Mouse (Mus musculus) limb, embryonic 10.5 days (tissue): ENCODE data around the gene Cdc42bpb. TPM values are rescaled to one million over a fixed set of nuclear protein-coding genes. Genes with fewer than 3 reads are reported as not detected.

Experiments
- DNase-seq: peaks from one replicate; pipeline ENCODE4 v3.0.0-alpha.2; 2017; ENCODE audit warnings: low spot score
- H3K27ac ChIP-seq: fragments of 300-500 bp; sonication (generic); 2 replicates; pipeline ENCODE4 v1.5.1; 2016; ENCODE audit warnings: mild to moderate bottlenecking
- H3K27me3 ChIP-seq: fragments of 300-500 bp; sonication (generic); 2 replicates; pipeline ENCODE4 v1.6.1; 2016; ENCODE audit warnings: low read depth, mild to moderate bottlenecking; ENCODE audit not compliant: poor library complexity, severe bottlenecking
- H3K36me3 ChIP-seq: fragments of 300-500 bp; sonication (generic); 2 replicates; pipeline ENCODE4 v1.6.1; 2016; ENCODE audit warnings: mild to moderate bottlenecking, moderate library complexity
- H3K4me1 ChIP-seq: fragments of 300-500 bp; sonication (generic); 2 replicates; pipeline ENCODE4 v1.6.1; 2016
- H3K4me3 ChIP-seq: fragments of 300-500 bp; sonication (generic); 2 replicates; pipeline ENCODE4 v1.5.1; 2016; ENCODE audit warnings: mild to moderate bottlenecking, moderate library complexity
- H3K9me3 ChIP-seq: fragments of 300-500 bp; sonication (generic); replicated peaks from 2 replicates; pipeline ENCODE4 v1.6.1; 2016; ENCODE audit warnings: mild to moderate bottlenecking
- WGBS: fragments of 180-500 bp; shearing (Covaris S2); methylation state at CpG from one replicate; pipeline ENCODE4 v1.1.7; 2016; 5-methylcytosine and 5-hydroxymethylcytosine counted together
- polyA plus RNA-seq: library from polyadenylated mRNA; unstranded; fragments of >200 nt; fragmentation: Nextera tagmentation; extraction: Ambion mirVana; gene quantifications from 2 replicates; pipeline ENCODE4 v1.2.1, GENCODE M21; 2016

Cdc42bpb gene
- polyA plus RNA-seq, 1 experiment from 2014 or later, result 32.0 TPM

DNA sequence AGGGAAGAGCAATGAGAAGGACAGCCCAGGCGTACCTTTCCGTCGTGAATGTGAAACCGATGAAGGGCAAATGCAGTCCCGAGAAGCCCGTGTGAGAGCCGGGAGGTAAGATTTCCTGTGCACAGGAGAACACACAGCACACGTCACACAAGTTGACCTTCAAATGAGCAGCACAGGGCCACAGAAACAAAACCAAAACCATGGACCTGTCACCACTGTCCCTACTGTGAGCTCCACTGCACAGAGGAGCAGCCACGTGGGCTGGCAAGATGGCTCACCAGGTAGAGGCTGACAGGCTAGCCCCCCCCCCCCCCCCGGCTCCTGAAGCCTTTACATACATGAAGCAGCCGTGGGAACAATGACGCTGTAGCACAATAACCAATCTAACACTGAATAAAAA lies 52.6 kb downstream of the Cdc42bpb start:
- Histone ChIP-seq H3K4me1 (no peaks in the 10 kb centered on the region), H3K27ac (no peak overlapping the region), H3K9me3 (no peaks in the 10 kb centered on the region), H3K4me3 (no peak overlapping the region), H3K27me3 (no peaks in the 10 kb centered on the region), H3K36me3 (peaks cover 100% of the 10 kb centered on the region)
- no peak for DNase-seq
- WGBS, result 95% methylated on average over 12 of the region's 12 CpGs

DNA sequence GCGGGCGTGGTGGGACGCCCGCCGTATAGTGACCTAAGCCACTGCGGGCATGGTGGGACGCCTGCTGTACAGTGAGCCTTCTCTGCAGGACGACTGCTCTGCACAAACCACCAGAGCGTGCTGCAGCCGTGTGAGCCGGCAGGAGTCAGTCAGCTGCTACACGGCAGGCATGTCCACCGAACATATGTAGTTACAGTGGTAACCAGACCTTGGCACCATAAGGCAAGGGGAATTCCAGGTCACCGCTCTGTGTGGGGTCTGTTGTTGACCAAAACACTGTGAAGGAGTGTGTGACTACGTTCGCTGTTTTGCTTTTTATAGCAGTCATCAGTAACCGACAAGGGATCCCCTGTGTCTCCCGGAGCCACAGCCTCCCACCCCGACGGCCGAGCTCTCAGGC lies 53.0 kb downstream of the Cdc42bpb start:
- H3K36me3 ChIP-seq, result peaks cover 100% of the 10 kb centered on the region

DNA sequence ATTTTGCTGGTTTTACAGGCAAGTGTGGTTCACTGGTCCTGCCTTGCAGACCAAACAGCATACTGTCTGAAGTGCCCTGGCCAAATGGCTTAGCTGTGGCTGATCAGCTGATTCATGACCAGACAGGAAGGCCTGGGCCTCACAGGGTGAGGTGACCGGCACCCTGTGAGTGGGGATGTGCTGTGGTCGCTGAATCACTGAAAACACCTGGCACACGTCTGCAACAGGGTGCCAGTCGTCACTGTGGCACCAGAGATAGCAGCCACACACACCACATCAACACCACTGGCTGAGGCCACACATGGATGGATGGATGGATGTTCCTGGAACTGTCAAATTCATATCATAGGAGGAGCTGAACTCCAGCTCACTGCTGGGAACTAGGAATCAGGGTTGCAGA lies 54.1 kb downstream of the Cdc42bpb start:
- no peaks in the 10 kb centered on the region for H3K27me3 ChIP-seq
- 0 out of 2 replicates have a peak overlapping the region, but pooled peaks have one; percentile 3 for H3K27ac ChIP-seq
- DNase-seq, result no peak
- WGBS, result 80% methylated on average over 4 of the region's 4 CpGs
- H3K4me1 ChIP-seq, result no peaks in the 10 kb centered on the region
- peaks cover 100% of the 10 kb centered on the region for H3K36me3 ChIP-seq
- H3K4me3 ChIP-seq, result no peak overlapping the region
- no peaks in the 10 kb centered on the region for H3K9me3 ChIP-seq

More for the DNA sequence above, 53.0 kb downstream of the Cdc42bpb start:
- no peaks in the 10 kb centered on the region for H3K4me1 ChIP-seq
- H3K4me3 ChIP-seq, result no peak overlapping the region
- DNase-seq, result no peak
- no peaks in the 10 kb centered on the region for H3K9me3 ChIP-seq
- 95% methylated on average over 21 of the region's 21 CpGs for WGBS
- H3K27ac ChIP-seq, result no peak overlapping the region
- H3K27me3 ChIP-seq, result no peaks in the 10 kb centered on the region

DNA sequence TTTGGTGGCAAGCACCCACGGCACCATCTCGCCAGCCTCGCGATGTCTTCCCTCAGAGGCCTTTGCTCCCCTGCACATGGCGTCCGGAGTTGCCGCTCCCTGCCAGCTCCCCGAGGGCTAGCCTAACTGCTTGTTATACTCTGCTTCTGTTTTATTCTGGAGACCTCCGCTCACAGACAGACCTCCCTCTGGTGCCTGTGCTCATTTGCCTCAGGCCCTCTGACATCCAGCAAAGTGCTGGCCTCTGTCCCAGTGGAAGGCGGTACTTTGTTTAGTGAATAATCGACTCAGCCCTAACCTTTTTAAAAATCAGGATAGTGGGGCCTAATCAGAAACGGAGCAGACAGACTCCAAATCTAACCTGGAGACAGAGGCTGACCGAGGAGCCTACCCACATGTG lies 55.7 kb downstream of the Cdc42bpb start:
- Histone ChIP-seq H3K4me3 (no peak overlapping the region), H3K9me3 (no peaks in the 10 kb centered on the region), H3K27ac (no peak overlapping the region), H3K36me3 (peaks cover 100% of the 10 kb centered on the region), H3K27me3 (no peaks in the 10 kb centered on the region), H3K4me1 (no peaks in the 10 kb centered on the region)
- 94% methylated on average over 13 of the region's 13 CpGs for WGBS
- no peak for DNase-seq

DNA sequence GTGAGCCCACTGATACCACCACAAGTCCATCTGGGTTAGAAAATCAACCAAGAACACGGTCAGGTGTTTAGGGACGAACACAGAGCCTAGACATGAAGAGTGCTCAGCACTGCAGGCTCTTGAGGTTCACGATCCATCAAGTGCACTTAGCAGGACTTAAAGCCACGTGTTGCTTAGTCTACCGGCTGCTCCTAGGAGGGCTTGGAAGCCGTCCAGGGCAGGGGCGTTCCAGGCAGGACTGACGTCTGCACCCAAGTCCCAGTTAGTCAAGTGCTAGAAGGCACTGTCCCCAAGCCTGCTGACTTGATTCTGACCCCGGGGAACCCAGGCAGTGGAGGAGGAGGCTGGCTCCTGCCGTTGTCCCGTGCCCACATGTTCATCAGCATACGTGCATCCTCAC lies 57.0 kb downstream of the Cdc42bpb start:
- Histone ChIP-seq H3K27me3 (no peaks in the 10 kb centered on the region), H3K9me3 (no peaks in the 10 kb centered on the region), H3K4me3 (no peak overlapping the region), H3K4me1 (no peaks in the 10 kb centered on the region), H3K36me3 (peaks cover 100% of the 10 kb centered on the region), H3K27ac (no peak overlapping the region)
- WGBS, result 94% methylated on average over 12 of the region's 12 CpGs
- no peak for DNase-seq

DNA sequence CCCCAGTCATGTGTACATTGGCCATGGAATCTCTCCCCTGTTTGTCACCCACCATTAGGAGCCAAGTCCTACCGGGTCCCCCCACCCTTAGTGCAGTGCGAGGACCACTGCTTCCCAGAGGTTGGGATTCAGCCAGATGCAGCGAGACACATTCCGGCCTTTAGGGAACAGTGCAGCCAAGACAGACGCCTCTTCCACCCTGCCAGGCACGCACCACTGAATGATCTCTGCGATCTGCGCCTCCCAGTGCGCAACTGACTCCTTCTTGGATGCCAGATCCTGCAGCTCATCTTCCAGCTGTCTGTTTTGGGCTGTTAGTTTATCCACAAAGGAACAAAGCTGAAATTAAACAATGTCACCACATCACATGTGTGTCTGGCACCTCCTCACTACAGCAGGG lies 59.8 kb downstream of the Cdc42bpb start:
- no peaks in the 10 kb centered on the region for H3K27me3 ChIP-seq
- no peaks in the 10 kb centered on the region for H3K9me3 ChIP-seq
- H3K27ac ChIP-seq, result no peak overlapping the region
- H3K36me3 ChIP-seq, result peaks cover 100% of the 10 kb centered on the region
- no peak for DNase-seq
- H3K4me1 ChIP-seq, result no peaks in the 10 kb centered on the region
- 97% methylated on average over 9 of the region's 9 CpGs for WGBS
- H3K4me3 ChIP-seq, result no peak overlapping the region

DNA sequence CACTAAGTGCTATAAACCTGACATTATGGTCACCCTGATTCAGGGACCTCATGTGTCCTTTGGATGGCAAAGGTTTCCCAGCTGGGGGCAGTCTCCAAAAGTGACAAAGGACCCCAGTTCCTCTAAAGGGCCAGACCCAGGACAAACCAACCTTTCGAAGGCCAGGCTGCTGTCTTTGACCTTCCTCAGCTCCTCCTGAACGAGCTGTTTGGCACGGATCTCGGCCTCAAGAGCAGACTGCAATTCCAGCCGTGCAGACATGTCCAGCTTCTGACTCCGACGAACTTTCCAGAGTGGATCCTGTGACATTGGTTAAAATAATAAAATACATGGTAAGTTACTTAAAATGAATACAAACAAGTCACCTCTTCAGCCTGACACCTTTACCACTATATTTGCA lies 63.2 kb downstream of the Cdc42bpb start:
- Histone ChIP-seq H3K4me1 (no peaks in the 10 kb centered on the region), H3K27me3 (no peaks in the 10 kb centered on the region), H3K36me3 (peaks cover 100% of the 10 kb centered on the region), H3K4me3 (no peak overlapping the region), H3K9me3 (no peaks in the 10 kb centered on the region), H3K27ac (no peak overlapping the region)
- 93% methylated on average over 7 of the region's 7 CpGs for WGBS
- no peak for DNase-seq

DNA sequence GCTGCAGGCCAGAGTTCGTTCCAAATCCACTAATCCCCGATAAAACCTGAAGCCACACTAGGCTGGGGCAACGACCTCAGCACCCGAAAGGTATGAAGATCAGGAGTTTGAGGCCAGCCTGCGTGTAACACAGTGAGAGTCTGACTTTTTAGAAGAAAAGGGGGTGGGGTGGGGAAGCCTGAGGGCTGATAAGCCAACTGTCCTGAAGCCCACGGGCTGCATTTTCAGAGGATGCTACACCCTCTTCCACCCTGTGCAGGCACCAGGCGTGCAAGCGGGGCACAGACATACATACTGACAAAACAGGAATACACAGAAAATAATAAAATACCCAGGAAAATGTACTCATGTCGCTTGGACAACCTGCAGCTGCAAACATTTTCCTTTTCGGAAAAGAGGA lies 65.7 kb downstream of the Cdc42bpb start:
- 94% methylated on average over 10 of the region's 10 CpGs for WGBS
- Histone ChIP-seq H3K27ac (no peak overlapping the region), H3K4me3 (no peak overlapping the region), H3K36me3 (peaks cover 97% of the 10 kb centered on the region), H3K4me1 (no peaks in the 10 kb centered on the region), H3K27me3 (no peaks in the 10 kb centered on the region), H3K9me3 (no peaks in the 10 kb centered on the region)
- DNase-seq, result no peak

DNA sequence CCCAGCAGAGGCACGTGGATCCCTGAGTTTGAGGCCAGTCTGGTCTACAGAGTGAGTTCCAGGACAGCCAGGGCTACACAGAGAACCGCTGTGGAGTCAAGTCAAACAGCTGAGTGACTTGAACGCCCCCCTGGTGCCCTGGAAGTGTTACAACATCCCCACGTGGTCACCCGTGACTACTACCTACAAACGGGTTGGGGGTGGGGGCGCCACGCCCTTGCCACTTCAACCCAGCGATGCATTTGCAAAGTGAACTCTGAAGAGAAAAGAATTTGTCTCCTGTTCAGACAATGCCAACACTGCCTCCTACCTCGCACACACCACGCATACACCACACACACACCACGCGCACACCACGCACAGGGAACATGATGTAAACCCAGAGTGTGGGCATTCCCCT lies 67.6 kb downstream of the Cdc42bpb start:
- H3K27ac ChIP-seq, result no peak overlapping the region
- H3K27me3 ChIP-seq, result no peaks in the 10 kb centered on the region
- 85% methylated on average over 14 of the region's 14 CpGs for WGBS
- peaks cover 97% of the 10 kb centered on the region for H3K36me3 ChIP-seq
- H3K9me3 ChIP-seq, result no peaks in the 10 kb centered on the region
- no peaks in the 10 kb centered on the region for H3K4me1 ChIP-seq
- DNase-seq, result no peak
- H3K4me3 ChIP-seq, result no peak overlapping the region

DNA sequence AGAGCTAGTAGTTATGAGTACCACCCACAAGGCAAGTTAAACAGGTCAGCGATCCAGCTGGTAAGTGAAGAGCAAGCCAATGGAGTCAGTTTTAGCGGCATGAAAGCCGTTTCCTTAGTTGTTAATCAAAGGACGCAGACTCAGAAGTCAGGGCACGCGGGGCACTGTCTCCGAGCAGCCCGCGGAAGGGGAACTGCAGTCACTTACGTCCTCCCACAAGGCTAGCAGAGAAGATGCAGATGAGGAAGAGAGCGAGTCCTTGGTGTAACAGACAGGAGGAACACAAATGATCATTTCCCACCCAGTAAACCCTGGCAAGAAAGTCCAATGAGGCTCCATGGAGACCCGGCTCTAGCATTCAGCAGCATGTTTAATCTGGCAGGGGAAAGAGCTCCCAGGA lies 68.3 kb downstream of the Cdc42bpb start:
- Histone ChIP-seq H3K4me3 (no peak overlapping the region), H3K27me3 (no peaks in the 10 kb centered on the region), H3K9me3 (no peaks in the 10 kb centered on the region), H3K4me1 (no peaks in the 10 kb centered on the region), H3K27ac (no peak overlapping the region), H3K36me3 (peaks cover 97% of the 10 kb centered on the region)
- WGBS, result 86% methylated on average over 12 of the region's 12 CpGs
- no peak for DNase-seq

DNA sequence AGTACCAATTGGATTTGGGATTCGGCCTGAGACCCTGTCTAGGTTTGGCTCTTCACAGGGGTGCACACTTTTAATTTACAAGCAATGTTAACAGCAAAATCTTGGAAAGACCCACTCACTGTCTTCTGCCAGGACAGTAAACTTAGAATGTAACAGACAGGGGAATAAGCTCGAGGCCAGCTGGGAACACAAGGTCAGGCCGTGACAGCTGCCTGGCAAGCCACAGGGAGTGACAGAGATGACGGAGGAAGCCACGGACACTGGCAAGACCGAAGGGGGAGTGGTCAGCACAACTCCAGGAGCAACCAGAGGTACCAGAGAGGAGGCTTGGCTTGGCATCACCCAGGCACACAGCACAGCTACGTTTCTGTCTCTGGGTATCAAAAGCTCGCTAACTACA lies 70.7 kb downstream of the Cdc42bpb start:
- no peak overlapping the region for H3K4me3 ChIP-seq
- H3K27ac ChIP-seq, result no peak overlapping the region
- WGBS, result 88% methylated on average over 8 of the region's 8 CpGs
- H3K36me3 ChIP-seq, result peaks cover 97% of the 10 kb centered on the region
- no peaks in the 10 kb centered on the region for H3K9me3 ChIP-seq
- DNase-seq, result no peak
- H3K4me1 ChIP-seq, result no peaks in the 10 kb centered on the region
- H3K27me3 ChIP-seq, result no peaks in the 10 kb centered on the region

DNA sequence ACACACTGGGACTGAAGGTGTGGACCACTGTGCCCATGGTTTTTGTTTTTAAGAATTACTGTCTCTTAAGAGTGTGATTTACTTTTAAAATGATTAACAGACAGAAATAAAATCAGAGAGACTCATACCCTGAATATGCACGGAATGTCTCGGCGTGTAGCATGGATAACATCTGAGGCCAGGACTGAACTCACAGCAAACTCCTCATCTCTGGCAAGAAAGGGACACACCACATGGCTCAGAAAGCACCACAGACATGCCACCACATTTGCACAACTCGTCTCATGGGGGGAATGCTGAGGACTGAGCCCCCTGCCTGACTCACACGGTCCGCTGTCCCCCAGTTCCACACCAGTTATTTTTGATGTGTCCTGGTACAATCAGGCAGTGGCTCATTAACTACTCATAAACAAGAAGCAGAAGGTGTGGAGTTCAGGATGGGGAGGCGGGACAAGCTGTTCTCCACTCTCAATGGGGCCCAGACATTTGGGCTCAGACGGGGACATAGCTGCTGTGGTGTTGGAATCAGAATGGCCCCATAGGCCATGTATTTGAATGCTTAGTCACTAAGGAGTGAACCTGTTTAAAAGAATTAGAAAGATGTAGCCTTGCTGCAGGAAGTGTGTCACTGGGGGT lies 73.7 kb downstream of the Cdc42bpb start:
- H3K4me3 ChIP-seq, result no peak overlapping the region
- H3K9me3 ChIP-seq, result no peaks in the 10 kb centered on the region
- WGBS, result 91% methylated on average over 8 of the region's 8 CpGs

DNA sequence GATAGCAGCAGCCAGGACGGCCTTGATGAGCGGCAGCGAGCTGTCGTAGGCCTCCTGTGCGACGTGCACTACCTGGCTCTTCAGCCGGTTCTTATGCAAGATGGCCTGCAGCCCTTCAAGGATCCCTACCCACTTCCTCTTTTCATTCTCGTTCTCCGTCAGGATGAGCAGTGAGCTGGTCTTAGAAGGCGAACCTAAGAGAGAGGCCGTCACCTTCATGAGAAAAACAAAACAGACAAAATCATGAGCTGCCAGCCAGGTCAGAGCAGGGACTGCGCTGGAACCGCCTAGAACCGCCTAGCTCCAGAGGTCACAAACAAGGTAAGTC lies 75.5 kb downstream of the Cdc42bpb start:
- WGBS, result 95% methylated on average over 14 of the region's 14 CpGs
- no peaks in the 10 kb centered on the region for H3K4me1 ChIP-seq
- peaks cover 97% of the 10 kb centered on the region for H3K36me3 ChIP-seq
- H3K9me3 ChIP-seq, result no peaks in the 10 kb centered on the region
- DNase-seq, result no peak
- H3K27me3 ChIP-seq, result no peaks in the 10 kb centered on the region
- no peak overlapping the region for H3K4me3 ChIP-seq
- H3K27ac ChIP-seq, result no peak overlapping the region

More for the DNA sequence above, 73.7 kb downstream of the Cdc42bpb start:
- Histone ChIP-seq H3K27me3 (no peaks in the 10 kb centered on the region), H3K36me3 (peaks cover 94% of the 10 kb centered on the region), H3K4me1 (no peaks in the 10 kb centered on the region), H3K27ac (no peak overlapping the region)
- DNase-seq, result no peak

DNA sequence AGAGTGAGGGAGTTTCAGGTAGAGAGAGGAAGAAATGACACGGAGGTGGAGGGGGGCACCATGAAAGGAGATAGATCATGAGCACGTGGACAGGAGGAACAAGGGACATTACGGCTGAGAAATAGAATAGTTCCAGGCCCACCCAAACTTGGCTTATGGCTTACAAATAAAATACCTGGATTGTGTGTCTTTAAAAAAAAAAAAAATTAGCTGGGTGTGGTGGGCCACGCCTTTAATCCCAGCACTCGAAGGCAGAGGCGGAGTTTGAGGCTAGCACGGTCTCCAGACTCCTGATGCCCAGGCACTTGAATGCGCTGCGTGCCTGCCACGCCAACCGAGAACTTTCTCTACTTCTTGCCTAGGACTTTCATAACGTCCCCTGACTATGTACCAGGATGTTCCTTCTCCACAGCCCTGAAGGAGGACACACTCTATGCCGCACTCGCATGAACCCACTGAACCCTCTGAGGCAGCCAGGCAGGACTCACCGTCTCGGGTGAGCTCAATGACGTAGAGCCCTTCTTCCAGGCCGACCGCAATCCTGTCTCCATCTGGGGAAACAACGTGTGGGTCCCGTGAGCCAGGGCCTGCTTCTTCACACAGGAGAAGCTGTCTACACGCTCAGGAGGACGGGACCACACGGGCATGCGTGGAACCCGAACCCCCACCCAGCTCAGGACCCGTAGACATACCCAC lies 76.0 kb downstream of the Cdc42bpb start:
- WGBS, result 96% methylated on average over 27 of the region's 27 CpGs
- Histone ChIP-seq H3K4me3 (no peak overlapping the region), H3K4me1 (no peaks in the 10 kb centered on the region), H3K27me3 (no peaks in the 10 kb centered on the region), H3K36me3 (peaks cover 97% of the 10 kb centered on the region), H3K27ac (no peak overlapping the region), H3K9me3 (no peaks in the 10 kb centered on the region)
- DNase-seq, result no peak
